Mouse (Mus musculus) limb, embryonic 15.5 days (tissue): Measurements from ENCODE around the gene Sp100. TPM values are rescaled to one million over a fixed set of nuclear protein-coding genes. Genes with fewer than 3 reads are reported as not detected.
"Not testable (repeated sequence)": the region's sequence is repeated elsewhere in the genome, so short reads cannot be mapped to it uniquely, and the experiment has no call there.

ENCODE experiments used
- ATAC-seq: fragments of 200-750 bp; cut with Nextera tagmentation; 2 replicates; pipeline ENCODE4 v1.8.0; 2017; ENCODE audit warnings: low read depth, moderate TSS enrichment; ENCODE audit not compliant: insufficient number of reproducible peaks, low FRiP score, low TSS enrichment
- H3K27ac ChIP-seq: fragments of 300-500 bp; sonication (generic); 2 replicates; pipeline ENCODE4 v1.5.1; 2015; ENCODE audit warnings: moderate library complexity, mild to moderate bottlenecking, inconsistent platforms
- H3K27me3 ChIP-seq: fragments of 300-500 bp; sonication (generic); 2 replicates; pipeline ENCODE4 v1.6.1; 2015; ENCODE audit warnings: inconsistent platforms
- H3K36me3 ChIP-seq: fragments of 300-500 bp; sonication (generic); 2 replicates; pipeline ENCODE4 v1.6.1; 2015; ENCODE audit warnings: inconsistent platforms
- H3K4me1 ChIP-seq: fragments of 300-500 bp; sonication (generic); 2 replicates; pipeline ENCODE4 v1.6.1; 2015; ENCODE audit warnings: inconsistent platforms
- H3K4me2 ChIP-seq: fragments of 300-500 bp; sonication (generic); 2 replicates; pipeline ENCODE4 v1.6.1; 2015; ENCODE audit warnings: mild to moderate bottlenecking, inconsistent platforms
- H3K4me3 ChIP-seq: fragments of 300-500 bp; sonication (generic); 2 replicates; pipeline ENCODE4 v1.5.1; 2015; ENCODE audit warnings: mild to moderate bottlenecking, inconsistent platforms
- H3K9ac ChIP-seq: fragments of 300-500 bp; sonication (generic); 2 replicates; pipeline ENCODE4 v1.6.1; 2015; ENCODE audit warnings: inconsistent platforms
- H3K9me3 ChIP-seq: fragments of 300-500 bp; sonication (generic); 2 replicates; pipeline ENCODE4 v1.6.1; 2016; ENCODE audit warnings: inconsistent platforms
- WGBS: fragments of 180-500 bp; shearing (Covaris S2); methylation state at CpG from one replicate; pipeline ENCODE4 v1.1.7; 2015; 5-methylcytosine and 5-hydroxymethylcytosine counted together
- polyA plus RNA-seq: library from polyadenylated mRNA; unstranded; fragments of >200 nt; fragmentation: Nextera tagmentation; extraction: Ambion mirVana; gene quantifications from 2 replicates; pipeline ENCODE4 v1.2.1, GENCODE M21; 2015

The Sp100 gene
- polyA plus RNA-seq, result 2.2 and 3.0 TPM in 2 replicates

DNA sequence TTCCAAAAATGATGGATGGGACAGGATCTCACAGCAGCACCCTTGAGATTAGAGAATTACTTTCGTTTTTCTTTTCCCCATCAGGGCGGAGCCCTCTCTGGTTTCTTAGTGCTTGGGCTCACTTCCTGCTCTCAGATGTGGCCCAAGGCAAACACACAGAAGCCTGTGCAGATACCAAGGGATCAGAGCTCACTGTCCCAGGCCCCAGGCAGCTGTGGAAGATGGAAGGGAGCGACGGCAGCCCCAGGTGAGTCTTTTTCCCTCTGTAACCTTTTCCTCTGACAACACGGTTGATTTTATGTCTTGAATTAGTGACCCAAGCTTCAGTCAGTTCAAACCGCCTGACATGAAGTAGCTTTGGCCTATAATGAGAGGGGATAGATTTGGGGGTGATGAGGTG is at the start of gene Sp100:
Gene Sp100 (plus strand): TSS at position 108 of the 400 bp plus-strand sequence.
- not testable (repeated sequence) for H3K9me3 ChIP-seq, H3K4me1 ChIP-seq, ATAC-seq, H3K27ac ChIP-seq, H3K4me3 ChIP-seq, H3K9ac ChIP-seq, H3K4me2 ChIP-seq, H3K36me3 ChIP-seq, H3K27me3 ChIP-seq
- WGBS, result 60% methylated on average over 6 of the region's 6 CpGs

DNA sequence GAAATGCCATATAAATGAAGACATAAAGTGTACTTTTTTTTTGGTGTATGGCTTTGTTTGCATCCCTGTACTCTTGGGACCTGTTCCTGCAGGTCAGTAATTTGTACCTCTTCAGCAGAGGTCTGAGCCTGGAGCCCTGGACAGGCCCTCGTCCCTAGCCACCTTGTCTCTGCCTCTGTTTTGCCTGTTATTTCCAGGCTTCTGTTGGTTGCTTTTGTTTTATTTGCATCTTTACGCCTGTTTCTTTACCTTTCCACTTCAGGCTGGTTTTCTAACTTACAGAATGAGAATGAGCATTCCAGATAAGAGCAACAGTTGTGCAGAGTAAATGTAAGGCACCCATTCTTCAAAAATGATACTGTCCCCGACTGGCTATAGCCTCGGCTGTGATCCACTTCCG is 49.7 kb upstream of the Sp100 start, which contains the start of gene Sp140:
Gene Sp140 (plus strand): TSS at position 301 of the 400 bp plus-strand sequence.
- not testable (repeated sequence) for ATAC-seq, H3K4me1 ChIP-seq, H3K36me3 ChIP-seq, H3K4me3 ChIP-seq, H3K27me3 ChIP-seq, H3K27ac ChIP-seq, H3K9ac ChIP-seq, H3K4me2 ChIP-seq, H3K9me3 ChIP-seq
- WGBS, result 20% methylated on average over 1 of the region's 5 CpGs

DNA sequence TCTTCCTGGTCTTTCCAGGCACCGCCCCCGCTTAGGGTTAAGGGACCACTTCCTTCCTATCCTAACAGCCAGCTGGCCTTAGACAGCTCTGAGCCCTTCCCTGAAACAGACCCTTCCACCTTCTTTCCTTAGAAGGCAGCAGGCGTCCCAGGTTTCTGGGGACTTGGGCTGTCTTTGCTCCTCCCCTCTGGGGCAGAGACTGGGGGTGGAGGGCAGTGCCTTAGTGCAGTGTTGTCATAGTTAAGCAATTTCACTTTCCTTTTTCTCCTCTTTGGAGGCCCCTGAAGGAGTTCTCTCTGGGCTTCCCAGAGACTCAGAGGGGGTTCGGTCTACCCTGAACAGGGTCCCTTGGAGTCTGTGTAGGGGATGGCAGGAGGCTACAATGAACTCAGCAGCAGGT is 49.0 kb upstream of the Sp100 start:
- H3K9ac ChIP-seq, H3K4me1 ChIP-seq, H3K4me2 ChIP-seq, H3K27me3 ChIP-seq, ATAC-seq, H3K27ac ChIP-seq, H3K9me3 ChIP-seq, H3K36me3 ChIP-seq, H3K4me3 ChIP-seq: not testable (repeated sequence)
- 57% methylated on average over 4 of the region's 4 CpGs for WGBS

DNA sequence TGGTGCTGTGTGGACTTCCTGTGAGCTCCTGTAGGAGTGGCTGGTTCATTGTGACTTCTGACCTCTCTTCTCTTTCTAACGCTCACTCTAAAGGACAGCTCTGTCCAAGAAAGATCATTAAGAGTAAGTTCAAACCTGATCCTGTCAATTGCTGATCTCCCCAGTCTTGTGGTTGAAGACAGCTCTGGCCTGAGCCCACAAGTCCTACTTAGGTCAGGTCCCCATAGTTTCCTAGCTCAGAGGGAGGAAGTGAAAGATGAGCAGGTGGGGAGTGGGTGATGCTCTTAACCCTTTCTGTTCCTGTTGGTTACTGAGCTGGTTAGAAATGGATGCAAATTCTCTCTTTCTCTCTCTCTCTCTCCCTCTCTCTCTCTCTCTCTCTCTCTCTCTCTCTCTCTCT is 45.4 kb upstream of the Sp100 start:
- WGBS, result 83% methylated on average over 1 of the region's 1 CpGs
- not testable (repeated sequence) for H3K9me3 ChIP-seq, H3K27ac ChIP-seq, H3K9ac ChIP-seq, H3K4me2 ChIP-seq, ATAC-seq, H3K4me1 ChIP-seq, H3K27me3 ChIP-seq, H3K4me3 ChIP-seq, H3K36me3 ChIP-seq

DNA sequence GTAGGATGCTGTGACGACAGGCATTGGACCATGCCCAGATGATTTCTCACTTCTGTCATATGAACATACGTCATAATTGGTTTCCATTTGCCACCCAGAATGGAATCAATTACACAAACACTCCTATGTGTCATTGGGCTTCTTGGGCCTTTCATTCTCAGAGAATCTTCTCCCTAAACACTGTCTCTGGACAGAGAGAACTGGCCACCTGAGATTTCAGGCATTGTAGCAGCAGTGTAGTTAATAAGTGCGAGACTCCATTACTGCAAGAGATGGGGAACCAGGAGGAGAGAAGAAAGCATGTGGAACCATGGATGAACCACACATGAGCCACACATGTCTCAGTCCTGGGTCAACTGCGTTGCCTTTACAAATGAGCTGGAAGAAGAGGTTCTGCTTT is 41.4 kb upstream of the Sp100 start:
- H3K4me3 ChIP-seq, H3K4me2 ChIP-seq, H3K27ac ChIP-seq, H3K9ac ChIP-seq, H3K4me1 ChIP-seq, H3K36me3 ChIP-seq, ATAC-seq, H3K9me3 ChIP-seq, H3K27me3 ChIP-seq: not testable (repeated sequence)
- 71% methylated on average over 4 of the region's 4 CpGs for WGBS

DNA sequence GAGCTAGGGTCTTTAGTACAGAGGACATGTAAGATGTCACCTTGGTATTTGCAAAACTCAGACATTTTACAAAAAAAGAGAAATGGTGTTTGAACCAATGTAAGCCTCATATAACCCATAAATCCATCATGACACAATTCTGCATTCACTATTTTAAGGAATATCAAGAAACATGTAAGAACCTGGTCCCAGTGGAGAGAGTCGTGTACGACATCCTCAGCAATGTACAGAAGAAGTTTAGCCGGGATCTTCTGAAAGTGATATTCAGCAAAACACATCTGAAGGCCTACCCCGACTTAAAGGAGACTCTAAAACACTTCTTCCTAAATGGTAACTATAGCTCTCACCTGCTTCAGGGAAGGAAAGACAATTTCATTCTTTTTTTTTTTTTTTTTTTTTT is 39.2 kb upstream of the Sp100 start:
- WGBS, result no CpG with 5 or more reads among the region's 4 CpGs
- not testable (repeated sequence) for H3K9me3 ChIP-seq

DNA sequence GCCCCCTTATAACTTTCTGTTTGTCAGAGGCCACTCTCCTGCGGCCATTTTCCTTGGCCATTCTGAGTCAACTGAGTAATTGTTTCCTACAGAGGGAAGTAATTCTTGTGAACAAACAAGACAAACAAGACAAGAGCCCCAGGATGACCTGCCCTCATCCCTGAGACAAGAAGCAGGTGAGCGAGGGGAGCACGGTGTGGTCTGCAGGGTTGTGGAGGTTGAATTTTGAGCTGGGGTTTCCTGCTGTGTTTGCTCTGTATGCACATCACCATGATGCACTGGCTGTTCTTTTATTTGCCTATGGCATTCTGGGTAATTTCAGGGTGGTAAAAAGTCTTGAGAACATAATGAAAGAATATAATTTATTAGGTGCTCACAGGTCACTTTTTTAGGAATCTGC is 34.7 kb upstream of the Sp100 start:
- H3K9me3 ChIP-seq, H3K27ac ChIP-seq, H3K4me2 ChIP-seq, H3K9ac ChIP-seq, H3K27me3 ChIP-seq, H3K36me3 ChIP-seq, H3K4me3 ChIP-seq, ATAC-seq, H3K4me1 ChIP-seq: not testable (repeated sequence)
- 91% methylated on average over 3 of the region's 3 CpGs for WGBS

More for the DNA sequence above, 39.2 kb upstream of the Sp100 start:
- not testable (repeated sequence) for H3K9ac ChIP-seq, H3K4me1 ChIP-seq, H3K36me3 ChIP-seq, ATAC-seq, H3K4me2 ChIP-seq, H3K4me3 ChIP-seq, H3K27me3 ChIP-seq, H3K27ac ChIP-seq

DNA sequence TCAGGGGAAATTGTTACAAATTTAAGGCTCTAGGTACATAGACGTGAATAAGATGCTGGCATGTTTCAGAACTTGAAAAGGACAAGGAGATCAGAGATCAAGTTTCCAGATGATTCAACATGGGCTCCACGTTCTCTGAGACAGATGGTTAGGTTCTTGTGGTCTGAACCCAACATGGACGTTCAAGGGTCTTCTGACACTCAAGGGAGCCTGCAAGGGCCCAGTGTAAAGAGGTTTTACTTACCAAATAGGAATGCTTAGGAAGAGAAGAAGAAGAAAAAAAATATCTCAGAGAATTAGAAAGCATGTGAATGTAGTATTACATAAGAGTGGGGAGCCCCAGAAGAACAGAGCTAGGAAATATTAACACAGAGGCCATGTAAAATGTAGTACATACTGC is 34.0 kb upstream of the Sp100 start:
- WGBS, result 55% methylated on average over 3 of the region's 3 CpGs
- H3K4me2 ChIP-seq, H3K4me3 ChIP-seq, H3K27ac ChIP-seq, ATAC-seq, H3K4me1 ChIP-seq, H3K36me3 ChIP-seq, H3K9me3 ChIP-seq, H3K9ac ChIP-seq, H3K27me3 ChIP-seq: not testable (repeated sequence)

DNA sequence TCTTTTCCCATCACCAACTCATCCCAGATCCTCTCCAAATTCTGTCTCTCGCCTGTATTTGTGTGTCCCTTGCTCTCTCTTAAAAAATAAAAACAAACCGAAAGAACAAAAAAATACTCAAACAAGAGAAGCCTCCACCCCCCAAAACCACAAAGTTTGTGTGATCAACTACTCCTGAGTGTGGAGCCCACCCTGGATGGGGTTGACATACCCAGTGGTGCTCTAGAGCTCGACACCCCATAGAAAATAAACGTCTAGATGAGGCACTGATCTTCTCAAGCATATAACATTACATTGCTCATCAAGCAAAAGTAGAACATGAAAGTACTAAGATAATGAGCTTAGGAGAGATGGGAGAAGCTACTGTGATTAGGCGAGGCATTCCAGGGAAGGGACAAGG is 32.6 kb upstream of the Sp100 start:
- H3K4me1 ChIP-seq, H3K4me2 ChIP-seq, H3K27ac ChIP-seq, H3K9me3 ChIP-seq, H3K27me3 ChIP-seq, H3K36me3 ChIP-seq, ATAC-seq, H3K4me3 ChIP-seq, H3K9ac ChIP-seq: not testable (repeated sequence)
- WGBS, result 64% methylated on average over 4 of the region's 5 CpGs

DNA sequence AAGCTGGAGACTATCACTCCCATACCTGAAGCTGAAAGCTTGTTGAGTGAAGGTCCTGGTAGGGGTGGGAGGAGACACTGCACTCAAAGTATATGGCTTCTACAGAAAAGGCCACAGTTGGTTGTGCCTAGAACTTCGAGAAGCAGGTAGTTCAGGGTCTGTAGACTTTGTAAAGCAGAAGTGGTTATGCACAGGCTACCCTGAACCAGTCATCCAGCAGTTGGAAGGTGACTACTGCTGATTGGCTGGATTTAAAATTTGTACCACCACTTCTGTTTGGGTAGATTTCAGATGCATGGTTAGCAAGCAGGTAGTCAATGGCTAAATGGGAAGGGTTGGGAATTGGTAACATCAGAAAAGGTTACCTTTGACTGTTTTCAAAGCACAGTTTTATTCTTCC is 31.1 kb upstream of the Sp100 start:
- H3K36me3 ChIP-seq, H3K9me3 ChIP-seq, H3K4me1 ChIP-seq, H3K27ac ChIP-seq, H3K4me2 ChIP-seq, ATAC-seq, H3K9ac ChIP-seq, H3K27me3 ChIP-seq, H3K4me3 ChIP-seq: not testable (repeated sequence)
- WGBS, result 64% methylated on average over 1 of the region's 1 CpGs

DNA sequence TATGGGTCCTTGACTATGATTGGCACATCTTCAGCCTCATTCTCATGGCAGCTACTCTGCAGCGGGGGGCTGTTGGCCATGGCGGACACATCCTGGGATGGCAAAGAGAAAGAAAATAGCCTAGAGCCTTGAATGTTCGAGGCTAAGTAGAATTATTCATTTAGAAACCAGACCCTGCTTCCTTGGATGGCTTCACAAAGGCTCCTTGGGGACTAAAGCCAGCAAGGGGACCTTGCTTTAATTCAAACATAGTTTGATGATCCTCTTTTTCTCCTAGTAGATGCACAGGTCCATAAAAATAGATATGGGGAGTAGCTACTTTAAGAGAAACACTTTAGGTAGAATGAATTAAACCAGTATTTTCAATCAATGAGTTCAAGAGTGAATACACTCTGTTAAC is 12.9 kb upstream of the Sp100 start:
- not testable (repeated sequence) for H3K4me1 ChIP-seq, H3K4me3 ChIP-seq, H3K36me3 ChIP-seq, H3K27ac ChIP-seq, H3K9ac ChIP-seq, H3K27me3 ChIP-seq, H3K4me2 ChIP-seq, H3K9me3 ChIP-seq, ATAC-seq
- 66% methylated on average over 3 of the region's 3 CpGs for WGBS

DNA sequence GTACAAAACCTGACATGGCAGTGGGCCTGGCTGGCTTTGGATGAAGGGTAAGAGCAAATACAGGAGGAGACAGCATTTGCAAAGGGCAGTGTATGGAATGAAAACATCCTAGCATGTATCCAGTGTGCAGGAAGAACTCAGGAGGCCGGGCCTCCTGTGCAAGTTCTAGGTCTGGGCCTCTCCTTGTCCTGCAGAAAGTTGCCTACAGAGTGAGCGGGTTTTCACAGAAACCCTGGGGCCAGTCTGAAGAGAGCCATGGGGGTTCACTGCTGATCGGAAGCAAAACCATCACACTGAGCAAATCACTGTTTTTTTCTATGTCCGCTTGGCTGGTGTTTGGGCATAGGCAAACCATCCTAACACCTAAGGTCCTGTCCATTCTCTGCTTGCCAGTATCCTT is 11.6 kb upstream of the Sp100 start:
- not testable (repeated sequence) for ATAC-seq, H3K4me3 ChIP-seq, H3K9ac ChIP-seq, H3K27me3 ChIP-seq, H3K9me3 ChIP-seq, H3K27ac ChIP-seq, H3K36me3 ChIP-seq, H3K4me1 ChIP-seq, H3K4me2 ChIP-seq
- 82% methylated on average over 4 of the region's 4 CpGs for WGBS

DNA sequence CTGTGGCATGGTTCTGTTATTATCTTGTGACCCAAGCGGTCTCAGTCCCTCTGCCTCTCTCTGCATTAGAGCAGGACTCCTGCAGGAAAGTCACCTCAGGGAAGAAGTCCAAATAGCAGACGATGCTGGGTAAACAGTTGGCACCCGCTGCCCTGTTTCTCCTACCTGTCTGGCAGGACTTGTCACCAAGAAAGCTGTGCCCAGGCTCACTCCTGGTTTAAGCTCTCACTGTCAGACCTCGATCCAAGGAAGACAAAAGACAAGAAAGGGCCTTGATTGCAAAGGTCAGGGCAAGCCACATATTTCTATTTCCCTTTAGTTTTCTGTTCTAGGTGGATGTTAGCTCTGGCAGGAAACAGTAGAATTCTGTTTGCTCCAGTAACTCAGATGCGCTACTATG is 736 bp downstream of the Sp100 start:
- not testable (repeated sequence) for H3K9me3 ChIP-seq, H3K36me3 ChIP-seq, H3K4me1 ChIP-seq, ATAC-seq, H3K9ac ChIP-seq, H3K4me2 ChIP-seq, H3K4me3 ChIP-seq, H3K27me3 ChIP-seq, H3K27ac ChIP-seq
- WGBS, result 77% methylated on average over 4 of the region's 5 CpGs
